Mouse (Mus musculus) lung, postnatal 0 days (tissue): ENCODE results near the gene Gm20696.

Source experiments
- CTCF ChIP-seq: IDR thresholded peaks from 2 replicates; pipeline ENCODE4 v1.5.1; 2016; ENCODE audit warnings: antibody characterized with exemption, mild to moderate bottlenecking
- EP300 ChIP-seq: IDR thresholded peaks from 2 replicates; pipeline ENCODE4 v1.6.1; 2016; ENCODE audit warnings: antibody characterized with exemption, mild to moderate bottlenecking, control low read depth

DNA sequence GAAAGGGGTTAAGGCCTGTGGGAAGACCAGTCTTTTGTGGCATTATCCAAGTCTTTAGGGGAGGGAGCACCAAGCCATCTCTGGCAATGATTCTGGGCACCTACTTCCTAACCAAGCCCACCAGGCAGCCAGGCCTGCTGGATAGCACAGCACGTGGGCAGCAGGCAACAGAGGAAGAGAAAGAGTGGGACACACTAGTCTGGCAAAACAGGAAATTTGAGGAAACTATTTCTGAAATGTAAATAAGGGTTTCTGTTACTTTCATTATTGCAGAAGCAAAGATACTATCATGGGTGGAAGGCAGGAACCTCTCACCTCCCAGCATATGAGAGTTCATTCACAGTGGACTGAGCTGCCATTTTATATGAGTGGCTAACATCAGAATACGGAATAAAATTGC lies 265.4 kb downstream of the Gm20696 start:
- TF ChIP-seq EP300, result no peak
- TF ChIP-seq CTCF, result no peak
